Mouse (Mus musculus) kidney, postnatal 0 days (tissue): ENCODE data around the gene Wwp2. TPM values are rescaled to one million over a fixed set of nuclear protein-coding genes. Genes with fewer than 3 reads are reported as not detected.

Source experiments
- ATAC-seq: fragments of 200-750 bp; cut with Nextera tagmentation; replicated peaks from 2 replicates; pipeline ENCODE4 v1.8.0; 2017; ENCODE audit warnings: low read depth, moderate number of reproducible peaks, moderate TSS enrichment, moderate library complexity; ENCODE audit not compliant: low FRiP score
- DNase-seq: peaks from one replicate; pipeline ENCODE4 v3.0.0-alpha.2; 2016; ENCODE audit warnings: low spot score
- H3K27ac ChIP-seq: fragments of 300-500 bp; sonication (generic); 2 replicates; pipeline ENCODE4 v1.5.1; 2014; ENCODE audit warnings: mild to moderate bottlenecking
- H3K27me3 ChIP-seq: fragments of 300-500 bp; sonication (generic); 2 replicates; pipeline ENCODE4 v1.6.1; 2014; ENCODE audit warnings: low read length, mixed read lengths; ENCODE audit not compliant: insufficient read depth
- H3K36me3 ChIP-seq: fragments of 300-500 bp; sonication (generic); 2 replicates; pipeline ENCODE4 v1.6.1; 2014; ENCODE audit warnings: low read length, mixed read lengths; ENCODE audit not compliant: insufficient read depth
- H3K4me1 ChIP-seq: fragments of 300-500 bp; sonication (generic); replicated peaks from 2 replicates; pipeline ENCODE4 v1.6.1; 2014; ENCODE audit warnings: antibody characterized with exemption, low read length, mixed read lengths; ENCODE audit not compliant: insufficient read depth
- H3K4me2 ChIP-seq: fragments of 300-500 bp; sonication (generic); 2 replicates; pipeline ENCODE4 v1.6.1; 2014; ENCODE audit warnings: mild to moderate bottlenecking, low read length, moderate library complexity, mixed read lengths
- H3K4me3 ChIP-seq: fragments of 300-500 bp; sonication (generic); replicated peaks from 2 replicates; pipeline ENCODE4 v1.5.1; 2014; ENCODE audit warnings: low read depth, low read length
- H3K9ac ChIP-seq: fragments of 300-500 bp; sonication (generic); 2 replicates; pipeline ENCODE4 v1.6.1; 2014; ENCODE audit warnings: low read depth, low read length
- H3K9me3 ChIP-seq: fragments of 300-500 bp; sonication (generic); replicated peaks from 2 replicates; pipeline ENCODE4 v1.6.1; 2016; ENCODE audit warnings: low read length, inconsistent platforms, mixed read lengths
- CTCF ChIP-seq: IDR thresholded peaks from 2 replicates; pipeline ENCODE4 v1.5.1; 2016; ENCODE audit warnings: antibody characterized with exemption, low read depth, mild to moderate bottlenecking, moderate library complexity
- WGBS: fragments of 180-500 bp; shearing (Covaris S2); extraction: QIAGEN DNeasy Blood & Tissue Kit; methylation state at CpG from one replicate; pipeline ENCODE4 v1.1.7; 2014; 5-methylcytosine and 5-hydroxymethylcytosine counted together
- polyA plus RNA-seq: library from polyadenylated mRNA; unstranded; fragments of >200 nt; fragmentation: Nextera tagmentation; extraction: Ambion mirVana; gene quantifications from 2 replicates; pipeline ENCODE4 v1.2.1, GENCODE M21; 2015

Wwp2 gene
- polyA plus RNA-seq, 1 experiment from 2014 or later = 38.9 TPM

- Histone ChIP-seq H3K27ac (no peak overlapping the region), H3K36me3 (0 out of 2 replicates have a peak, but pooled peaks cover 3% of the 10 kb centered on the region), H3K4me2 (no peak overlapping the region), H3K9me3 (no peaks in the 10 kb centered on the region), H3K4me1 (0 out of 2 replicates have a peak, but pooled peaks cover 4% of the 10 kb centered on the region), H3K27me3 (no peaks in the 10 kb centered on the region), H3K4me3 (no peak overlapping the region), H3K9ac (no peak overlapping the region)
- ATAC-seq (no peak), DNase-seq (no peak)
- TF ChIP-seq CTCF = no peak
- WGBS = 91% methylated on average over 6 of the region's 6 CpGs
Observed at GRCm38 (mm10) chr8:107514949-107515721, 79.0 kb downstream of the Wwp2 start.

- TF ChIP-seq CTCF = no peak
- Histone ChIP-seq H3K36me3 (0 out of 2 replicates have a peak, but pooled peaks cover 3% of the 10 kb centered on the region), H3K9ac (no peak overlapping the region), H3K27ac (no peak overlapping the region), H3K27me3 (no peaks in the 10 kb centered on the region), H3K4me3 (no peak overlapping the region), H3K4me1 (0 out of 2 replicates have a peak, but pooled peaks cover 4% of the 10 kb centered on the region), H3K9me3 (no peaks in the 10 kb centered on the region), H3K4me2 (no peak overlapping the region)
- WGBS = 91% methylated on average over 5 of the region's 5 CpGs
- no peak for DNase-seq
- no peak for ATAC-seq
Observed at GRCm38 (mm10) chr8:107518726-107519125, 82.6 kb downstream of the Wwp2 start.

- Histone ChIP-seq H3K9me3 (no peaks in the 10 kb centered on the region), H3K36me3 (0 out of 2 replicates have a peak, but pooled peaks cover 3% of the 10 kb centered on the region), H3K27ac (peak overlapping the region; percentile 6; the same call in 1 of the 2 replicates), H3K4me2 (no peak overlapping the region), H3K4me1 (0 out of 2 replicates have a peak, but pooled peaks cover 4% of the 10 kb centered on the region), H3K4me3 (no peak overlapping the region), H3K9ac (no peak overlapping the region), H3K27me3 (no peaks in the 10 kb centered on the region)
- TF ChIP-seq CTCF = no peak
- WGBS = 10% methylated on average over 4 of the region's 4 CpGs
- DNase-seq (peak; percentile 68), ATAC-seq (no peak)
Observed at GRCm38 (mm10) chr8:107519860-107520259, 83.7 kb downstream of the Wwp2 start.

GRCm38 (mm10) chr8:107521788-107522554, 85.8 kb downstream of the Wwp2 start:
- peak; percentile 65; the same call in 1 of the 2 replicates for ATAC-seq
- no peak overlapping the region for H3K9ac ChIP-seq
- TF ChIP-seq CTCF = no peak
- peak; percentile 74 for DNase-seq
- no peak overlapping the region for H3K4me3 ChIP-seq
- no peak overlapping the region for H3K4me2 ChIP-seq
- 52% methylated on average over 8 of the region's 8 CpGs for WGBS
- 0 out of 2 replicates have a peak, but pooled peaks cover 3% of the 10 kb centered on the region for H3K36me3 ChIP-seq
- 0 out of 2 replicates have a peak overlapping the region, but pooled peaks have one; percentile 47 for H3K27ac ChIP-seq
- no peaks in the 10 kb centered on the region for H3K27me3 ChIP-seq
- no peaks in the 10 kb centered on the region for H3K9me3 ChIP-seq
- 0 out of 2 replicates have a peak, but pooled peaks cover 4% of the 10 kb centered on the region for H3K4me1 ChIP-seq

GRCm38 (mm10) chr8:107522555-107522833, 86.3 kb downstream of the Wwp2 start:
- no peak overlapping the region for H3K4me2 ChIP-seq
- 54% methylated on average over 4 of the region's 4 CpGs for WGBS
- ATAC-seq (no peak), DNase-seq (no peak)
- no peak overlapping the region for H3K27ac ChIP-seq
- no peak for TF ChIP-seq CTCF
- no peaks in the 10 kb centered on the region for H3K9me3 ChIP-seq
- no peaks in the 10 kb centered on the region for H3K27me3 ChIP-seq
- no peak overlapping the region for H3K4me3 ChIP-seq
- H3K9ac ChIP-seq = no peak overlapping the region
- H3K36me3 ChIP-seq = 0 out of 2 replicates have a peak, but pooled peaks cover 3% of the 10 kb centered on the region
- 0 out of 2 replicates have a peak, but pooled peaks cover 4% of the 10 kb centered on the region for H3K4me1 ChIP-seq

- 82% methylated on average over 4 of the region's 4 CpGs for WGBS
- 0 out of 2 replicates have a peak, but pooled peaks cover 4% of the 10 kb centered on the region for H3K4me1 ChIP-seq
- DNase-seq (no peak), ATAC-seq (no peak)
- H3K27ac ChIP-seq = no peak overlapping the region
- H3K27me3 ChIP-seq = no peaks in the 10 kb centered on the region
- TF ChIP-seq CTCF = no peak
- no peak overlapping the region for H3K4me3 ChIP-seq
- H3K9ac ChIP-seq = no peak overlapping the region
- no peaks in the 10 kb centered on the region for H3K9me3 ChIP-seq
- no peaks in the 10 kb centered on the region for H3K36me3 ChIP-seq
- H3K4me2 ChIP-seq = no peak overlapping the region
Observed at GRCm38 (mm10) chr8:107524535-107524934, 88.4 kb downstream of the Wwp2 start.
